Mouse (Mus musculus) hindbrain, embryonic 10.5 days (tissue): ENCODE results near the gene Tubgcp3. TPM values are rescaled to one million over a fixed set of nuclear protein-coding genes. Genes with fewer than 3 reads are reported as not detected.
"Not testable (repeated sequence)": the region's sequence is repeated elsewhere in the genome, so short reads cannot be mapped to it uniquely, and the experiment has no call there.

Experiments used
- DNase-seq: peaks from one replicate; pipeline ENCODE4 v3.0.0-alpha.2; 2017; ENCODE audit warnings: low spot score
- H3K27ac ChIP-seq: fragments of 300-500 bp; sonication (generic); 2 replicates; pipeline ENCODE4 v1.5.1; 2016; ENCODE audit warnings: mild to moderate bottlenecking, moderate library complexity
- H3K27me3 ChIP-seq: fragments of 300-500 bp; sonication (generic); 2 replicates; pipeline ENCODE4 v1.6.1; 2016; ENCODE audit warnings: mild to moderate bottlenecking; ENCODE audit not compliant: poor library complexity, insufficient read depth, severe bottlenecking
- H3K36me3 ChIP-seq: fragments of 300-500 bp; sonication (generic); 2 replicates; pipeline ENCODE4 v1.6.1; 2016; ENCODE audit warnings: mild to moderate bottlenecking, moderate library complexity
- H3K4me1 ChIP-seq: fragments of 300-500 bp; sonication (generic); replicated peaks from 2 replicates; pipeline ENCODE4 v1.6.1; 2016; ENCODE audit warnings: mild to moderate bottlenecking
- H3K4me3 ChIP-seq: fragments of 300-500 bp; sonication (generic); 2 replicates; pipeline ENCODE4 v1.5.1; 2016; ENCODE audit warnings: mild to moderate bottlenecking, moderate library complexity
- H3K9me3 ChIP-seq: fragments of 300-500 bp; sonication (generic); 2 replicates; pipeline ENCODE4 v1.6.1; 2016; ENCODE audit warnings: mild to moderate bottlenecking, moderate library complexity
- WGBS: fragments of 180-500 bp; shearing (Covaris S2); methylation state at CpG from one replicate; pipeline ENCODE4 v1.1.7; 2016; 5-methylcytosine and 5-hydroxymethylcytosine counted together
- polyA plus RNA-seq: library from polyadenylated mRNA; unstranded; fragments of >200 nt; fragmentation: Nextera tagmentation; extraction: Ambion mirVana; gene quantifications from 2 replicates; pipeline ENCODE4 v1.2.1, GENCODE M21; 2016

Gene Tubgcp3
- polyA plus RNA-seq, 1 experiment from 2014 or later, result 49.9 TPM

GRCm38 (mm10) chr8:12625890-12626289, 46.2 kb downstream of the Tubgcp3 start:
- 87% methylated on average over 5 of the region's 5 CpGs for WGBS
- no peak for DNase-seq

DNA sequence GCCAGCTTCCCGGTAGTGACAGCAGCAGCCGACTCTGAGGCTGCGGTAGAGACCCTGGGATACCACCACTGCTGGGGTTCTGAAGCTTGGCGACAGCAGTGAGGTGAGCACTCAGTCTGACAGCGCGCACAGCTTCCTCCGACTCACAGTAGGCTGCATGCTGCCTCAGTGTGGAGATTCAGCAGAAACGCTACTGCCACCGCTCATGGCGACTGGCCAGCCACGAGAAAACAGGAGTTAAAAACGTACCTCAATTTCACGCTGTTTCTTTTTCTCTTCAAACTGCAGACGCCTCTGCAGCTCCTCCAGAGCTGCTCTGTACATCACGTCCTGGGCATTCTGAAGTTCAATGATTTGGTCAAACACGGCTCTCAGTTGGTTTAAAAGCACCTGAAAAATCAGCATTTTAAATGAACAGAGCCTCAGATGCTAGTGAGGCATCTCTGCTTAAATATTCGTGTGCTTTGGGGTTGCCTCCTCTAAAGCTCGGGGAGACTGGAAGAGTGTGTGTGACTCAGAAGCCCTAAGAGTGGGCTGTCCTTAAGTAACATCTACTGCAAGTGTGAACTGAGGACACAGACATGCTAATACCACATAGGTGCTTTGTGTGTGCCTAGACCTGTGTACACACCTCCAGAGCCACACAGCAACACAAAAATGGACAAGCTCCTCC, 50.4 kb downstream of the Tubgcp3 start:
- DNase-seq, result no peak
- Histone ChIP-seq H3K27me3 (no peaks in the 10 kb centered on the region), H3K27ac (no peak overlapping the region), H3K4me1 (peaks cover 6% of the 10 kb centered on the region; the same call in 1 of the 2 replicates), H3K4me3 (no peak overlapping the region), H3K36me3 (peaks cover 91% of the 10 kb centered on the region), H3K9me3 (no peaks in the 10 kb centered on the region)
- WGBS, result 90% methylated on average over 18 of the region's 18 CpGs

More at GRCm38 (mm10) chr8:12625890-12626289, 46.2 kb downstream of the Tubgcp3 start:
- Histone ChIP-seq H3K4me3 (no peak overlapping the region), H3K27ac (no peak overlapping the region), H3K36me3 (peaks cover 97% of the 10 kb centered on the region), H3K27me3 (no peaks in the 10 kb centered on the region), H3K4me1 (peaks cover 6% of the 10 kb centered on the region; the same call in 1 of the 2 replicates), H3K9me3 (no peaks in the 10 kb centered on the region)

DNA sequence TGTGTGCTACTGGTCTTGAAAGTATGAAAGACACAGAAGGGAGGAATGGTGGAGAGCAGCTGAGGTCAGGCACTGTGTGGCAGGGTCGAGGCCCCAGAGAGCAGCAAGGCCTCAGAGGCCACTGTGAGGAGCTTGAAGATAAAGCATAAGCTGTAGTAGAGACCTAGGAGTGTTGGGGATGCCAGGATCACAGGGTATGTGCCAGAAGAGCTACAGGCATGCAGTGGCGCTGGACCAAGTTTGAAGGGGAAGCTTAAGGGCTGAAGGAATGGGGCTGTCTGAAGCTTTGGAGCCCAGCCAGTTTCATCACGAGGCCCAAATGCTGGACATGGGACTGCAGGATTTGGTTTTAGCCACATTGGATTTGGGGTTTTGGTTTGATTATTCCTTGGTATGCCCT, 54.7 kb downstream of the Tubgcp3 start:
- WGBS, result 92% methylated on average over 3 of the region's 3 CpGs

DNA sequence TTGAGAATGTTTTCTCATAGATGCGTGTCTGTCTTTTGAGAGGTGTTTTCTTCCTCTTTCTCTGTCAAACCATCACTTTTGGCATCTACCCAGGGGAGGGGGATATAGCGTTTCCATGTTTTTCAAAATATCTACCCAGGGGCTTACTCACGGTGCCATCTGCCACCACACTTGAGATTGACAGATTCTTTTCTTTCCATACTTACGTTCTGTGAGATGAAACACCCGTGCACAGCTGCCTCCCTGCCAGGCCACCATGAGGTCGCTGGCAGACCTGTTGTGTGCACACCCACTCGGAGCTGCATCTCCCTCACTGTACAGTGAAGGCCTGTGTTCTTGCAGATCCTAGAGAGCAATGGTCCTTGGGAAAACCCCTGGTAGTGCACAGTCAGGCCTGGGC, 58.8 kb downstream of the Tubgcp3 start:
- Histone ChIP-seq H3K27ac (no peak overlapping the region), H3K4me3 (no peak overlapping the region), H3K27me3 (no peaks in the 10 kb centered on the region), H3K9me3 (no peaks in the 10 kb centered on the region), H3K4me1 (peaks cover 14% of the 10 kb centered on the region), H3K36me3 (peaks cover 46% of the 10 kb centered on the region)
- DNase-seq, result no peak
- WGBS, result 80% methylated on average over 7 of the region's 7 CpGs

More for the DNA sequence above, 54.7 kb downstream of the Tubgcp3 start:
- peaks cover 77% of the 10 kb centered on the region for H3K36me3 ChIP-seq
- H3K27me3 ChIP-seq, H3K9me3 ChIP-seq, H3K4me3 ChIP-seq, DNase-seq, H3K4me1 ChIP-seq, H3K27ac ChIP-seq: not testable (repeated sequence)

DNA sequence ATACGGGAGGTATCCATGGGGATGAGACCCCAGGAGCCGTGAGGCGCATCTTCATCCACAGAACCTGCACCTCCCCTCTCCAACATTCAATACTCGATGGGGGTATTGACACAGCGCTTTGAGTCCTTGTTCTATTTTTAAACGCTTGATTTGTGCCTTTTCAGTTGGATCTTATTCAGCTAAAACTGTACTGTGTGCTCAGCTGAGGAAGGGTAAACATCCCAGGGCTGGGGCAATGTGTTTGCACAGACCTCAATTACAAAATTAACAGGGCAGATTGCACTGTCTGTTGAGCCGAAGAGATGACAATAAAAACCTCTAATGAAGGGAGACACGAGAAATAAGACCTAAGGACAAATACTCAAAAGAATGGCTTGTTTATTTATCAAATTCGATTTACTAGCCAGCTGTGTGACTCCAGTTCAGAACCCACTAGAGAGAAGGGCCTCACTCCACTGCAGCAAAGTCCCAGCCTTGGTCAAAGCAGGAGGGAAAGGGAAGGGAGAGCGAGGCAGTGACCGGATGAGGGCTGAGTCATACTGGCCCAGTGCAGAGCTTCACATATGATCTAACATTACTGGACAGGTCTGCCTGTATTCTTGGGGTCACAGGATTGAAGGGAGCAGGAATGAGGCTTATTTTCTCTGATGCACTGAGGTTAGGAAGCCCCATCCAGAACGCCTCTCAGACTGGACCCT, 62.1 kb downstream of the Tubgcp3 start:
- H3K4me1 ChIP-seq, result peaks cover 14% of the 10 kb centered on the region
- 0 out of 2 replicates have a peak overlapping the region, but pooled peaks have one; percentile 24 for H3K27ac ChIP-seq
- 0 out of 2 replicates have a peak, but pooled peaks cover 2% of the 10 kb centered on the region for H3K27me3 ChIP-seq
- peaks cover 16% of the 10 kb centered on the region for H3K36me3 ChIP-seq
- H3K4me3 ChIP-seq, result no peak overlapping the region
- H3K9me3 ChIP-seq, result no peaks in the 10 kb centered on the region
- 70% methylated on average over 12 of the region's 12 CpGs for WGBS
- DNase-seq, result no peak

DNA sequence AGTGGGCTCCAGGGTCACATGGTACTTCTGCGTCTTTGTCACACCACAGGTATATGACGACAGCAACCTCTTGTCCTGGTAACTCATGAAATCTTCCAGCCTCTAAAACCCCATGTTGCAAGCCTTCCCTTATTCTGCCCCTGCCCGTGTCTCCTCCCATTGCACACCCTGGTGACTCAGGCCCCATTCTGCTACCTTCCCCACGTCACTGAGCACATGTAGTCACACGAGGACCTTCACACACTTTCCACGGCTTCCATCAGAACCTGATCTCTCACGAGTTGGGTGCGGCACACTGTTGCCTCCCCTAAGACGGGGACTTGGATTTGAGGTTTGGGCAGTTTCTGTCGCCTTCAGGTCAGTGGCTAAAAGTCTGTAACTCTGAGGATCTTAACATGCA, 63.2 kb downstream of the Tubgcp3 start:
- 0 out of 2 replicates have a peak, but pooled peaks cover 8% of the 10 kb centered on the region for H3K27me3 ChIP-seq
- WGBS, result 87% methylated on average over 10 of the region's 10 CpGs

GRCm38 (mm10) chr8:12607223-12607622, 64.8 kb downstream of the Tubgcp3 start:
- Histone ChIP-seq H3K27ac (no peak overlapping the region), H3K9me3 (no peaks in the 10 kb centered on the region), H3K4me3 (no peak overlapping the region), H3K27me3 (0 out of 2 replicates have a peak, but pooled peaks cover 9% of the 10 kb centered on the region), H3K36me3 (0 out of 2 replicates have a peak, but pooled peaks cover 2% of the 10 kb centered on the region), H3K4me1 (peaks cover 10% of the 10 kb centered on the region)
- DNase-seq, result peak; percentile 84
- WGBS, result 19% methylated on average over 6 of the region's 6 CpGs

More for the DNA sequence above, 63.2 kb downstream of the Tubgcp3 start:
- H3K4me1 ChIP-seq, result peaks cover 14% of the 10 kb centered on the region
- no peak overlapping the region for H3K4me3 ChIP-seq
- H3K27ac ChIP-seq, result no peak overlapping the region
- H3K9me3 ChIP-seq, result no peaks in the 10 kb centered on the region
- H3K36me3 ChIP-seq, result peaks cover 10% of the 10 kb centered on the region; the same call in 1 of the 2 replicates
- no peak for DNase-seq

GRCm38 (mm10) chr8:12583785-12584184, 88.3 kb downstream of the Tubgcp3 start:
- Histone ChIP-seq H3K27me3 (no peaks in the 10 kb centered on the region), H3K9me3 (no peaks in the 10 kb centered on the region), H3K27ac (no peak overlapping the region), H3K4me3 (no peak overlapping the region), H3K36me3 (no peaks in the 10 kb centered on the region), H3K4me1 (no peaks in the 10 kb centered on the region)
- WGBS, result 91% methylated on average over 5 of the region's 5 CpGs
- no peak for DNase-seq

DNA sequence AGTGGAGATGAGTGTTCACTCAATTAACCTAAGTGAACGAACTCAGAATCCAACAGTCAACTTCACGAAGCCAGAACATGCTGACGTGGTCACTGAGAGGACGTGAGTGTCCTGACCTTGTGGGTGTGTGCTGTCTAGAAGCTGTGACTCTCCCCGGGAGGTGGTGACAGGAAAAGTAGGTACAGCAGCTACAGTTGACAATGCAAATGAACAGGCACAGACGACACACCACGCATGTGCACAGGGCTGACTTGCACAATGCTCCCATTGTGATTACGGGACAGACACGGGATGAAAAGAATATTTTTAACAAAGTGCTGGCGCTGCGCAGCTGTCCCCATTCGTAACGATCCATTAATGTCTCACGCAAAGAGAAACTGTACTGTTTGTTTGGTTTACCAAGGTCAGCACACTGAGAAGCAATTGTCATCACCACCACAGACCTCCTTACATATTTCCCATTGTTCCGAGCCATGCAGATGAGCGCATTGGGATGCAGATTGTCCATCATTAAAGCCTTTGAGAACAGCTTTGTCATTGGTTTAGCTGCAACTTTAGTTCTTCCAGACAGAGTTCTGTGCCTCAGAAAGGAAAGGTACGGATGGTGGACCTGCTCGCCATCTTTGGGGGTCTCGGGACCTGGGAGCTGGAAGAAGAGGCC, 92.6 kb downstream of the Tubgcp3 start:
- not testable (repeated sequence) for DNase-seq, H3K9me3 ChIP-seq, H3K27me3 ChIP-seq, H3K27ac ChIP-seq, H3K4me3 ChIP-seq, H3K36me3 ChIP-seq
- H3K4me1 ChIP-seq, result peaks cover 12% of the 10 kb centered on the region; the same call in 1 of the 2 replicates
- 75% methylated on average over 19 of the region's 19 CpGs for WGBS

DNA sequence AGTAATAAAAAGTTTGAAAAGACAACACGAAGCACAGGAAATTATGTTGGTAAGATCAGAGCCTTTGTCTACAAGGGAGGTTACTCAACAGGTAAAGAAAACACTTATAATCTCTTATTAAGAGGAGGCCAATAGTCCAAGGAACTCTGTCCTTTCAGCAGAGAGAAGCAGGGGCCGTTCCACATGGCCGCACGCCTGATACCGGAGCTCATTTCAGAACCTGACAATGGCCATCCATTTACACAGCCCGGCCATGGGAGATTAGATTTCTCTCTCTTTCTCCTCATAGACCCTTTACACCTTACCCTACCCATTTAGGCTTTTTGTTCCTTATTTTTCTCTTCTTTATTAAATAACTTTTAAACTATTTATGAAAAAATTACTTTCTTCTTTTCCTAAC, 95.3 kb downstream of the Tubgcp3 start:
- Histone ChIP-seq H3K4me1 (peaks cover 12% of the 10 kb centered on the region; the same call in 1 of the 2 replicates), H3K27me3 (peaks cover 3% of the 10 kb centered on the region; the same call in 1 of the 2 replicates), H3K27ac (no peak overlapping the region), H3K9me3 (no peaks in the 10 kb centered on the region), H3K4me3 (no peak overlapping the region), H3K36me3 (no peaks in the 10 kb centered on the region)
- DNase-seq, result no peak
- WGBS, result 70% methylated on average over 6 of the region's 6 CpGs

DNA sequence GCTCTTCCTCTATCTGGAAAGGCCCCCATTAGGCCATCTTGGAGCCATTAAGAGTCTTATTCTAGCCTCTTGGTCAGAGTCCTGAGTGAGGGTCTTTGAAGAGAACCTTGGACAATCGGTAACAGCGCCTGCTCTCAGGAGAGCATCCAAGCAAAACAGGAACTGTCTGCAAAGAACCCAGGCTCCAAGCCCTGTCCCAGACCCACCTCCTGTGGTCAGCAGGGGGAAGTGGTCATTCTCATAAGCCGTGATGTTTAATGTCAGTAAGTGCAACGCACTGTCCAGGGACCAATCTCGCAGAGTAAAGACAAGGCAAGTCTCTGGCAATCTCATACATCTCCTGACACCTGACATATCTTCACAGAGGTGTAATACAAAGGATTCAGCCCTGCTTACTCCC, 96.0 kb downstream of the Tubgcp3 start:
- no peak for DNase-seq
- H3K4me3 ChIP-seq, result no peak overlapping the region
- H3K36me3 ChIP-seq, result no peaks in the 10 kb centered on the region
- H3K27me3 ChIP-seq, result peaks cover 3% of the 10 kb centered on the region; the same call in 1 of the 2 replicates
- no peaks in the 10 kb centered on the region for H3K9me3 ChIP-seq
- H3K27ac ChIP-seq, result peak overlapping the region; percentile 5; the same call in 1 of the 2 replicates
- 71% methylated on average over 5 of the region's 5 CpGs for WGBS
- peaks cover 12% of the 10 kb centered on the region; the same call in 1 of the 2 replicates for H3K4me1 ChIP-seq

- no peak within 1 kb of the TSS for H3K4me3 ChIP-seq
- H3K36me3 ChIP-seq, result no peaks in the 10 kb centered on the region
- WGBS, result 73% methylated on average over 14 of the region's 14 CpGs
- H3K9me3 ChIP-seq, result no peaks in the 10 kb centered on the region
- peaks cover 12% of the 10 kb centered on the region; the same call in 1 of the 2 replicates for H3K4me1 ChIP-seq
- H3K27ac ChIP-seq, result no peak within 1 kb of the TSS
- DNase-seq, result no peak
- peaks cover 13% of the 10 kb centered on the region for H3K27me3 ChIP-seq
Measured at GRCm38 (mm10) chr8:12572814-12573534, 99.1 kb downstream of the Tubgcp3 start, which contains the start of gene Spaca7. Gene Spaca7, plus strand, starts transcription at chr8:12573029.
